Mouse (Mus musculus) urinary bladder, postnatal 10 days (tissue): ENCODE data around the gene Lrrc27.

Experiments used
- DNase-seq: peaks from one replicate; pipeline ENCODE4 v3.0.0; 2022; ENCODE audit warnings: low spot score

The Lrrc27 gene

GRCm38 (mm10) chr7:139246931-139247880 lies 34.4 kb downstream of the Lrrc27 start:
- no peak for DNase-seq

GRCm38 (mm10) chr7:139247881-139248614 lies 35.3 kb downstream of the Lrrc27 start, which contains the start of gene Pwwp2b:
Gene Pwwp2b, plus strand, starts transcription at chr7:139248482.
- no peak for DNase-seq

GRCm38 (mm10) chr7:139248615-139249405 lies 36.0 kb downstream of the Lrrc27 start:
- no peak for DNase-seq

GRCm38 (mm10) chr7:139249406-139250210 lies 36.8 kb downstream of the Lrrc27 start:
- DNase-seq, result no peak

GRCm38 (mm10) chr7:139251881-139252301 lies 39.1 kb downstream of the Lrrc27 start:
- DNase-seq, result no peak

- DNase-seq, result no peak
These were observed 39.8 kb downstream of the Lrrc27 start for GRCm38 (mm10) chr7:139252566-139252965.

GRCm38 (mm10) chr7:139252986-139253385 lies 40.2 kb downstream of the Lrrc27 start:
- DNase-seq, result no peak

GRCm38 (mm10) chr7:139253462-139253861 lies 40.7 kb downstream of the Lrrc27 start:
- DNase-seq, result no peak

GRCm38 (mm10) chr7:139254626-139255025 lies 41.8 kb downstream of the Lrrc27 start:
- no peak for DNase-seq

- no peak for DNase-seq
These were observed 45.2 kb downstream of the Lrrc27 start for GRCm38 (mm10) chr7:139257752-139258542.

GRCm38 (mm10) chr7:139264337-139264736 lies 51.5 kb downstream of the Lrrc27 start:
- no peak for DNase-seq

- no peak for DNase-seq
These were observed 52.8 kb downstream of the Lrrc27 start for GRCm38 (mm10) chr7:139265634-139266033.

- no peak for DNase-seq
These were observed 53.6 kb downstream of the Lrrc27 start for GRCm38 (mm10) chr7:139266431-139266830.

GRCm38 (mm10) chr7:139266886-139267870 lies 54.4 kb downstream of the Lrrc27 start:
- no peak for DNase-seq

GRCm38 (mm10) chr7:139270738-139271137 lies 58.0 kb downstream of the Lrrc27 start:
- DNase-seq, result no peak

- no peak for DNase-seq
These were observed 59.1 kb downstream of the Lrrc27 start for GRCm38 (mm10) chr7:139271871-139272270.

- no peak for DNase-seq
These were observed 60.0 kb downstream of the Lrrc27 start for GRCm38 (mm10) chr7:139272639-139273396.

GRCm38 (mm10) chr7:139273397-139273719 lies 60.6 kb downstream of the Lrrc27 start:
- DNase-seq, result no peak

- no peak for DNase-seq
These were observed 62.8 kb downstream of the Lrrc27 start for GRCm38 (mm10) chr7:139275586-139275985.
